Mouse (Mus musculus): Measurements from ENCODE around the gene Snap91.

Snap91 gene

DNA sequence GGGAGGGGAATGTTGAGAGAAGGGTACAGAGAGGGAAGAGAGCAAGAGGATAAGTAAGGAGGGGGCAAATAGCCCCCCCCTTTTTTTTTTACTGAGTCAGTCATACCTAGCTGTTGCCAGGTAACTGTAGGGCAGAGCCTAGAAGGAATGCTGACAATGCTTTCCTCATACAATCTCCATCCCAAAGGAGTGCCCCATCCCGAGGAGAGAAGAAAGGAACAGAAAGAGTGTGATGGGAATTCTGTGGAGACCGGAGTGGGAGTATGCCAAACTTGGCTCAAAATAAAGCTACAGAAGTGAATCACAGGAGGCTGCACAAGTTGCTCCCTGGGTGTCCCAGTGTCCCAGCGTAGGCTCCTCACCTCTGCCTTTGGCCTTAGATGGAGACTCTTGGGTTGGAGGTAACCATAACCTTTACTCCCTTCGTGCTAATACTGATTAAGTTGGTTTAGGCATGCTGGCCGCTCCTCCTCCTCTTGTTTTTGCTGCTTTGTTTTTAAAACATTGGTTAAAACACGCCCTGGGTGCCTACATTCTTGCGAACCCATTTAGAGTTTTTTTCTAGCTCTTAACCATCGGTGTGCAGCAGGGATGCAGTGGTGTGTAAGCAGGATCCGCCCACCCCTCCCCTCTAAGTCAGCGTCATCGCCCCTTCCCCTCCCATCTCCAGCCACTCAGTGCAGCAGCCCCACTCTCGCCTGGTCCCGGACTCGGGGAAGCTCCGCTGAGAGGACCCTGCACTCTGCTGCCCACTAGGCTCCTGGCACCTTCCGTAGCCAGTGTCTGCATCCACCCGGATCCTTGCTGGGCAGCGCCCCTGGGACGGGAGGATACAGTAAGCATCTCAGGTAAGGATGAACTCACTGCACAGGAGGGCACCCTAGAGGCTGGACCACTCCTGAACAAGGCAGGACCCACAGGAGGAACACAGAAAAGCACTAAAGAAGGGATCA is 137.2 kb downstream of the Snap91 start, which contains the start of gene Prss35:
Prss35 (plus strand) TSS at position 691 of the 953 bp plus-strand sequence.
- no peak for DNase-seq

DNA sequence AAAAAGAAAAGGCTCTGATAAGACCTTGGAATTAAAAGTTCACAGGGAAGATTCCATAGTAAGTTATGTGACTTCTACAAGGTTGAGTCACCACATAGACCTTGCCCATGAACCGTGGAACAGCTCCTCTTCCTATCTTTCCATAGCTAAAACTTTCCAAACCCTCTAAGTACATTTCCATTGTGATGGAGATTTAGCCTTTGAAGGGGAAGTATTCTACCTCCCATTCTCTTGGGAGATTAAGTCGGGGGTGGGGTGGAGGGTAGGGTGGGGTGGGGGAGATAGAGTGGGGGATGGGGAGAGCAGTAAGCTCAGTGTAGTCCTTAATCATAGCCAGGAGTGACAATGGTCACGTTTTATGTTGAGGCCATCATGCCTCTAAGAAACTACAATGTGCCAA is 140.5 kb downstream of the Snap91 start:
- DNase-seq = no peak

DNA sequence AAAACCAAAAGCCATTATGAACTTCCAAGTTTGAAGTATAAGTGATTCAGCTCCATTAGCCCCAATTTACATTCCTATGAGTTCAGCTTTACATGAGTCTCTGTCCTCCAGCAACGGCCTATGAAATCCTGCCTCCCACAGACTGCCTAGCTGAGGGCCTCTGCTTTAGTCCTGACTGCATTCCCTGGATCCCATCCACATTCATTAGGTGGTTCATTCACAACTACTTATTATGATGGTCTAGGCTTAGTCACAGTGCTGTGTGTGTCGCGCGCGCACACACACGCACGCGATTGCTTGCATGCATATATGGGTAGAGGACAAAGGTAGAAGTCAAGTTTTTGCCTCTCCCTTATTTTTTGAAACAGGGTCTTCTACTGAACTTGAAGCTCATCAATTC is 141.7 kb downstream of the Snap91 start:
- DNase-seq = no peak

DNA sequence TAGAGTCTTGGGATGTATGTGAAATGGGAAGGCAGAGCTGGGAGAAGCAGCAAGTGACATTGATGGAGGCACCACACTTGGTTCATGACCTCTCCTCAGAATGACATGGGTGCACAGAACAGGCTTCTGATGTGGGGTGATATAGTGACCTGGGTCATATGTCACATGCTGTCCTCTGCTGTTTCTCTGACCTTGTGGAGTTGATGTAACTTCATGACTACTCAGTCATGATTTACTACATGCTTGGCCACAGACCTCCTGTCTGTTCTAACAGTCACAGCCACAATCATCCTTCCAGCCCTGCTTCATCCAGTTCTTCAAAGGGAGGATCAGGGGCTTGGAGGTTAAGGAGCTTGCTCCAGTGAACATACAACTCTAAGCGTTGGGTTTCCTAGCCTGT is 142.4 kb downstream of the Snap91 start:
- no peak for DNase-seq

DNA sequence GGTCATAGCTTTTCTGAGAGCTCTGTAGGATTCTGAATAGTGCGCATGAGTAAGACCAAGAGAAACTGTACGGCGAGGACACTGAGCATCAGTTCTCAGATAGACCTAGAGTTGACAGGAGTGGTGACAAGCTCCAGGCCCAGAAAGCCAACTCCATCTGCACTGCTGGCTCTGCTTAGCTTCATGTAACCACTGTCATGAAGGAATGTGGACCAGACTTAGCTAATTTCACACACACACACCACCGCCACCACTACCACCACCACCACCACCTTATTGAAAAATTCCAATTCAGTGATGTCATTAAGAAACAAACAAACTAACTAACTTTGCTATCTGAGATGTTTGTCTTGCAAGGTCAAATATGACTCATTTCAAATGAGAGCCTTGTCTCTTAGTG is 143.5 kb downstream of the Snap91 start:
- DNase-seq = no peak

DNA sequence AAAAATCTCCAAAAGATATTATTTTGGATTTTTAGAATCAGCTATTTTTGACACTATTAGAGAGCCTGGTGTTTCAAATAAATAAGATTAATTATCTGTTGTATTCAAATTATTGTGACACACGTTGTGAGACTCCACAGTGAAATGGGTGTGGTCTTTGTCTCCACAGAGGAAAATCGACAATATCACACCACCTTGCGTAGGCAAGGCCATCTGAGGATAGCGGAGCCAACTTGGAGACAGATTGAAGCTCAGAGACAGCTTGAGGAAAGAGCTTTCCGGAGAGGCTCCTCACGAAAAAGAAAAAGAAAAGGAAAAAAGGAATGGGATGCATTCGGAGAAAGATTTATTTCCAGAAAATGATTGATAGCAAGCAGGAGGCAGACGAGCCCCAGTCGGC is 145.7 kb downstream of the Snap91 start:
- DNase-seq = no peak

DNA sequence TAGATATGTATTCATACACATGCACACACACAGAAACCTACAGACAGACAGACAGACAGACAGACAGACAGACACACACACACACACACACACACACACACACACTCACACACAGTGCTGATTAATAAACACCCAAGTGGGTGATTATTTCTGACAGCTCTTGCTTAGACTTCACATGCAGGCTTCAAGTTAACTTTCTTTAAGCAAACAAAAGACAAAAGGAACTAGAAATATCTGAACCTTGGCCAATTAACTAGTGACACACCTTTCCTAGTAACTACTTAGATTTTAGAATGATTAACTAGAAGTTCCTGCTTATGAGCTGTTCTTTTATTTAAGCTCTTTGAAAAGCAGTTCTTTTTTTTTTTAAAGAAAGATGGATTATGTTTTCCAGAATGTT is 146.1 kb downstream of the Snap91 start:
- DNase-seq = no peak

DNA sequence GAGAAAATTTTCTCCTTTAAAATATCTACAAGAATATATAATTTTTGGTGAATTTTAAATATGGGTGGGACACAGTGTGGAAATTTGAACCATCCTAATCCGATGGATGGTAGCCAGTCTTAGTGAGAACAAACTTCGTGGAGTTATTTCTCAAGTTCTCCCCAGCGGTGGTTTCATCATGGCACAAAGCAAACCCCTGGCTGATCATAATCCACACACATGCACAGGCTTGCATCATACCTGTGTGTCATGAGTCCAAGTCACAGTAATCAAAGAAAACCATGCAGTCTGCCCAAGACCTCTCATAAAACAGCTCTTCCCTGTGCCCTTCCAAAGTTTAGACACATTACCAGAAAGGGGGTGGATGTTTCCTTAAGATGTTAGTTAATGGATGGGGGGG is 150.6 kb downstream of the Snap91 start:
- DNase-seq = no peak

DNA sequence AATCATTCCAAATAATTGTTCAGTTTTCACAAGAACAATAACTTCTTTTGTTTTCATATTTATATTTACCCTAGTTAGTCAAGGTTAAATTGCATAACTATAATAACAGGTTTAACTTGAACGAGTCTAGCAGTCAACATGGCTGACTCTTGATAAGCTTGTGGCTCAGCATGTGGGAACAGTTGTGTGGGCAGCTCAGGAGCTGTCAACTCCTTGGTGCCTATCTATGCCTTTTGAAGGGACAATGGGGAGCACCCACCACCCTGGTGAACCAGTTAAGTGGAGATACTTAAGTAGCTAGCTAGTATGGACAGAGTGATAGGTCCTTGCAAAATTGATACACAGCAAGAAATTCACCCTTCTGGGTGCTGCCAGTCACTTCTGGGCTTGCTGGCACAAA is 151.4 kb downstream of the Snap91 start:
- DNase-seq = no peak

DNA sequence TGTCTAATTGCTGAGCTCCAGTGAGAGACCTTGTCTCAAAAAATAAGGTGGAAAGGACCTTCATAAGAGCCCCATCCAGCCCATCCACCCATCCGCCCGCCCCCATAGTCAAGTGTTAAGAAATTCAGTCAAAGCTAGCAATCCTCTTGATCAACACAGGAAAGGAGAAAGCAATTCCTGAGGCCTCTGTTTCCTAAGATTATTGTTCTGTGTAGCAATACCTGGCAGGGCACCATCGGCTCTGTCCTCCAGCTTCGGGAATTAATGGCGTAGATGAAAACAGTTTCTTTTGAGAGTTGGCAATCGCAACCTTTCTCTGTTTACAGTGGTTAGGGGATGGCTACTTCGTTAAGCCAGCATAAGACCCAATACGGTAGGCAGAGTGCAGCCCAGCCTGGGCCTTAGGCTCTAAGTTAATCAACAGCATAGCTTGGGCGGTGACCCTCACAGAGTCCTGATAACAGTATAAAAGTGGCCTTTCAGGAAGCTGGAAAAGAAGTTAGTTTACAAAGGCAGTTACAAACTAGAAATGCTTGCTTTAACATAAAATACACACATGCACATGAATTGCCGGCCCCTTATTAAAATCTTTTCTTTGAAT is 152.1 kb downstream of the Snap91 start:
- no peak for DNase-seq

DNA sequence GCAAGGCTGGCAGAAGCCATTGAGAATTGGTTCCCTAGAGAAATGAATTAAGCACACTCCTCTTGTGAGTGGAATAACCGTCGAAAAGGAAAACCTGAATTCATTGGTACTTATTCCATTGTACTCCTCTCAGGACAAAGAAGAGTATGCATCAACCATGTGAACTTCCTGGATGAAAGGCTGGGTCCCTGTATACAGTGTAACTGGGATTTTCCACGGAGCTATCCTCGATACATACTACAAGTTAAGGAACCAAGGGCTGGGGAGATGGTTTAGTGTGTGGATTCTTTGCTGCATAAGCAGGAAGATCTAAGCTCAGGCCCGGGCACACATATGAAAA is 154.1 kb downstream of the Snap91 start:
- DNase-seq = no peak

DNA sequence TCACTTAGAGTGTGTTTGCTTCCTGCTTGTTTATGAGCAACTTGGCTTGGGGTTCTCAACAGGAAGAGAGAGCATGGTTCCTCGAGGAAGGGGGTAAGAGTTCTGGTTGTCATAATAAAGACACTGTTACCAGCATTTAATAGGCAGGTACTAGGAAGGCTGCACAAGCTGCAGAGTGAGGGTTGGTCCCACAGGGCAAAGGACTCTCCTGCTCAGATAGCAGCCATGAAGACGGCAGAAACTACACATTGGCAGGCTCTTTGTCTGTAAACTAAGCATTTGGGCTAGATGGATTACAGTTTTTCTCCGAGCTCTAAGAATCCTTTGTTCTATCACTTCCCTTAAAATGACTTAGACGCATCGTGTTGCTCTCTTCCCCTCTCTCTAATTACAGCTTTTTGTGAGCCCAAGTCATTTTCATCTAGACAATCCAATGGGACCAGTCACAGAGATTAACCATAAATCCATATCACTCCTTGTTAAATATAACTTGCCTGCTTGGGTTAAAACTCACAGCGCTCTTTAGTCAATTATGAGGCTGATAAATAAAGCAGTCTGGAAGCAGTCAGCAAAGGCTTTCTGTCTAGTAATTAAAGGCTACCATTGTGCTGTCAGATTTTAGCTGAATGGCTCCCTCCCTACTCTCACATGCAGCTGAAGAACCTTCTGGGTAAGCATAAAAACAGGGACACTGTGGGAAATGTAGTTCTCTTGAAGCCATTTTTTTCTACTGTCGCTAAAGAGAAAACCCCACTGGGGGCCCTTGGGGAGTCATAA is 154.7 kb downstream of the Snap91 start:
- no peak for DNase-seq

DNA sequence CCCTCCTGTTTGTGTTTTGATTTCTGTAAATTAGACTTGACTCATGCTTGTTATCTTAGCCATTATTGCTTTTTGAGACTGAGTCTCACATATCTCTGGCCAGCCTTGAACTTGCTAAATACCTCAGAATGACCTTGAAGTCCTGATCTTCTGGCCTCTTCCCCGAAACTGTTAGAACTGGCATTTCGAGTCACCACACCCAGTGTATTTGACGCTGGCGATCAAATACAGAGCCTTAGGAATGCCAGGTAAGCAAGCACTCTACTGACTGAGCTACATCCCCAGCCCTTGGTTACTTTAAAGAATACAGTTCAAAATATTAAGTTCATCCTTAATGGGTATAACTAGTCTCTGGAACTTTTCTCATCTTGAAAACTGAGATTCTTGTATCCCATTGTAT is 155.4 kb downstream of the Snap91 start:
- DNase-seq = no peak

DNA sequence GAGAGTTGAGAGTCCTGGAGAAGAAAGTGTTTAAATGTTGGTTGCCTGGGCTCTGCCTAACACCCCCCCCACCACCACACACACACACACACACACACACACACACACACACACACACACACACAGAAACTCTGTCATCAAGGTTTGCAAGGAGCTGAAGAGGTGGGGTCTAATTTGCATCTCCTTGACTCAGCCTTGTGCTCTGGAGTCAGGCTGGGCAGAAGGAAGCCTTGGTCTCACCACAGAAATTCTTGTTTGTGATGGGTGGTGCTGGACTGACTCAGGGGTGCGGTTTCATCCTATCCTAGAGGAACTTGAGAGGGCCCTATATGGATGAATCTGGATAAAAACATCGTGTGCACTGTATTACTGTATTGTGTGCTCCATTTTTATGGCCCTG is 159.7 kb downstream of the Snap91 start:
- DNase-seq = no peak

DNA sequence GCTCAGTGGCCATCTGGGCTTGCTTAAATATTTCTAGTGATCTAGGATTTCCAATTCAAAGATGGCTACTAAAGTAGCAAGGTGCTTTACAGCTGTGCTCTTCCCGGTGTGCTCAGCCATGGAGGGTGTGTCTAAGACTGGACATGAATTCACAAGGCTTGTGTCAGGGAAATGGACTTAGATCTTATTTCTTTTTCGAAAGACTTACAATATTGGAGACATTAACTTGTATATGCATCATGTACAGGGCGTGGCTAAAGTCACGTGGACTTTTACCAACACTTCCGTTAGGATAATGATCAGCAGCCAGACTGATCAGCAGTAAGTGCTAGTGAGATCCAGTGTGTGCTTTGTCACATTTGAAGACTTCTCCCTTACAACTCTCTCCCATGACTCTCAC is 160.2 kb downstream of the Snap91 start:
- DNase-seq = no peak

DNA sequence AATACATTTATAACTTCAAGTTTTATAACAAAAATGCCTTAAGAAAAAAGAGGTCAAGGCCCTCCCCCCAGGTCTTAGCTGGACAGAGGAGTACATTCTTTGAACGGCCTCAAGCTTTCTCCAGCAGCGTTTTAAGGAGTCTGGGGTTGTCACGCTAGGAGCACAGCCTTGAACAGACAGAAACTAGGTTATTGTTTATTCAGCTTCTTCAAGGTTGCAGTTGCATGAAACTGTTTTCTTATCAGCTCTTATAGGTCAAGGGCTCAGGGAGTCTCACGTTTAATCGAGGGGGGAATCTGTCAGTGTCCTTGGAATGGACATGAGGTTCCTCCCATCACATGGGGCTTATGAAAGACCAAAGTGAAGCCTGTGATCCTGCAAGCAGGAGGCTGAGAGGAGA is 163.3 kb downstream of the Snap91 start:
- DNase-seq = no peak

DNA sequence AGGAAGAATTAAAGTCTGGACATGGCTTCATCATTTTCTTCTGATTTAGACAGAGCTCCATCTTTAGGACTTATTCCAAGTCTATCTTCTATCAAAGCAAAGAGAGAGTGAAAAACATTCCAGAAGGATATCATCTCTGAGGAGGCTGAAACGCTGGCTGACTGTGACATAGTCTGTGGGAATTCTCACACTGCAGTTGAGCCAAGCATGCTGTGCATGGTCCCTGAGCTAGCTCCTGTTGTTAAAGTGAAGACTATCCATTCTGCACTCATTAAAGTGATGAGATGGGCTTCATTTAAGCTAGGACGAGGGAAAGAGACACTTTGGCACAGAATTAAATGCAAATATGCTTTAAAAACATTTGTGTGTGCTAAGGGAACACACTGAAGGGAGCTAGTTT is 163.9 kb downstream of the Snap91 start:
- DNase-seq = no peak

Measured in spleen, adult 18-20 months (tissue).